Mouse (Mus musculus) forebrain, postnatal 0 days (tissue): ENCODE data around the gene Nrap. TPM values are rescaled to one million over a fixed set of nuclear protein-coding genes. Genes with fewer than 3 reads are reported as not detected.
A peak's percentile ranks its signal among the peaks of the same experiment; 100 is the strongest.

ENCODE experiments used
- ATAC-seq: fragments of 200-750 bp; cut with Nextera tagmentation; 2 replicates; pipeline ENCODE4 v1.8.0; 2017; ENCODE audit warnings: mild to moderate bottlenecking, moderate library complexity
- DNase-seq: peaks from one replicate; pipeline ENCODE4 v3.0.0-alpha.2; 2015
- H3K27ac ChIP-seq: fragments of 300-500 bp; sonication (generic); 2 replicates; pipeline ENCODE4 v1.5.1; 2014; ENCODE audit warnings: low read depth, mild to moderate bottlenecking, antibody characterized with exemption, low read length, moderate library complexity, mixed read lengths
- H3K27me3 ChIP-seq: fragments of 300-500 bp; sonication (generic); 2 replicates; pipeline ENCODE4 v1.6.1; 2014; ENCODE audit warnings: mild to moderate bottlenecking, low read length, mixed read lengths; ENCODE audit not compliant: insufficient read depth
- H3K36me3 ChIP-seq: fragments of 300-500 bp; sonication (generic); 2 replicates; pipeline ENCODE4 v1.6.1; 2014; ENCODE audit warnings: mild to moderate bottlenecking, moderate library complexity; ENCODE audit not compliant: insufficient read depth
- H3K4me1 ChIP-seq: fragments of 300-500 bp; sonication (generic); 2 replicates; pipeline ENCODE4 v1.6.1; 2014; ENCODE audit warnings: antibody characterized with exemption; ENCODE audit not compliant: insufficient read depth
- H3K4me2 ChIP-seq: fragments of 300-500 bp; sonication (generic); 2 replicates; pipeline ENCODE4 v1.6.1; 2014; ENCODE audit warnings: low read depth, mild to moderate bottlenecking, moderate library complexity
- H3K4me3 ChIP-seq: fragments of 300-500 bp; sonication (generic); 2 replicates; pipeline ENCODE4 v1.5.1; 2014; ENCODE audit warnings: low read depth, low read length, mixed read lengths
- H3K9ac ChIP-seq: fragments of 300-500 bp; sonication (generic); 2 replicates; pipeline ENCODE4 v1.6.1; 2014; ENCODE audit warnings: mild to moderate bottlenecking
- H3K9me3 ChIP-seq: fragments of 300-500 bp; sonication (generic); 2 replicates; pipeline ENCODE4 v1.6.1; 2016; ENCODE audit warnings: low read length
- CTCF ChIP-seq: sonication (generic); IDR thresholded peaks from 2 replicates; pipeline ENCODE4 v1.5.1; 2016; ENCODE audit warnings: antibody characterized with exemption, control low read depth, low read depth
- WGBS: fragments of 180-500 bp; shearing (Covaris S2); extraction: QIAGEN DNeasy Blood & Tissue Kit; methylation state at CpG from one replicate; pipeline ENCODE4 v1.1.7; 2014; 5-methylcytosine and 5-hydroxymethylcytosine counted together
- polyA plus RNA-seq: library from polyadenylated mRNA; unstranded; fragments of >200 nt; fragmentation: Nextera tagmentation; extraction: Ambion mirVana; gene quantifications from 2 replicates; pipeline ENCODE4 v1.2.1, GENCODE M21; 2015
- total RNA-seq: library from RNA; depleted of rRNA; stranded (reverse); fragments of >200 nt; gene quantifications from 2 replicates; pipeline ENCODE4 v1.2.3, GENCODE M21; 2014

The Nrap gene
- total and polyA plus RNA-seq, 2 experiments from 2014 or later, result 0.76 to 0.86 TPM

GRCm38 (mm10) chr19:56353689-56354088, 36.1 kb downstream of the Nrap start:
- no peaks in the 10 kb centered on the region for H3K9me3 ChIP-seq
- 89% methylated on average over 10 of the region's 10 CpGs for WGBS
- H3K4me2 ChIP-seq, result no peak overlapping the region
- H3K27me3 ChIP-seq, result no peaks in the 10 kb centered on the region
- H3K9ac ChIP-seq, result no peak overlapping the region
- no peaks in the 10 kb centered on the region for H3K4me1 ChIP-seq
- no peak overlapping the region for H3K27ac ChIP-seq
- no peaks in the 10 kb centered on the region for H3K36me3 ChIP-seq
- H3K4me3 ChIP-seq, result no peak overlapping the region
- TF ChIP-seq CTCF, result no peak
- DNase-seq (no peak), ATAC-seq (no peak)

DNA sequence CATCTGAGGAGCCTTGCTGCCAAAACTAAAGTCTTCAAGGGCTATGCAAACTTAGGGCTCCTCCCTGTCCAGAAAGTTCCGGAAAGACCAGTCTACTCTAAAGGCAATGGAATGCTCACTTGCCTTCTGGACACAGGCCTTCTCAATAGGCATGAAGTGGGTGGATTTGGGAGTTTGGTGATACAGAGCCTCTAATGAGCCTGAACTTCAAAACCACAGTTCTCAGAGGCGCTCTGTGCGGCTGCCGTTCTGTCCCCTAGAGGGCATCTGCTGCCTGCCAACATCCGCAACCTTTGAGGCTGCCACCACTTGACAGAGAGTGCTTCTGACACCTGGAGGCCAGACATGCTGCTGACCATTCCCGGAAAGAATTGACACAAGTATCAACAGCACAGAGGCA, 40.5 kb downstream of the Nrap start:
- Histone ChIP-seq H3K9me3 (no peaks in the 10 kb centered on the region), H3K4me1 (no peaks in the 10 kb centered on the region; the same call in 1 of the 2 replicates), H3K4me2 (no peak overlapping the region), H3K27me3 (no peaks in the 10 kb centered on the region), H3K36me3 (no peaks in the 10 kb centered on the region), H3K9ac (no peak overlapping the region), H3K27ac (no peak overlapping the region), H3K4me3 (no peak overlapping the region)
- ATAC-seq (no peak), DNase-seq (no peak)
- WGBS, result 38% methylated on average over 6 of the region's 6 CpGs
- TF ChIP-seq CTCF, result peak; percentile 47

GRCm38 (mm10) chr19:56346750-56347149, 43.1 kb downstream of the Nrap start:
- Histone ChIP-seq H3K4me3 (no peak overlapping the region), H3K9me3 (no peaks in the 10 kb centered on the region), H3K4me2 (peak overlapping the region; percentile 26; the same call in 1 of the 2 replicates), H3K27ac (no peak overlapping the region), H3K27me3 (no peaks in the 10 kb centered on the region), H3K9ac (no peak overlapping the region), H3K4me1 (peaks cover 7% of the 10 kb centered on the region), H3K36me3 (no peaks in the 10 kb centered on the region)
- no peak for DNase-seq
- 21% methylated on average over 13 of the region's 13 CpGs for WGBS
- ATAC-seq, result no peak
- no peak for TF ChIP-seq CTCF

- WGBS, result 68% methylated on average over 3 of the region's 3 CpGs
- TF ChIP-seq CTCF, result peak; percentile 66
Measured at GRCm38 (mm10) chr19:56346016-56346415, 43.8 kb downstream of the Nrap start.

DNA sequence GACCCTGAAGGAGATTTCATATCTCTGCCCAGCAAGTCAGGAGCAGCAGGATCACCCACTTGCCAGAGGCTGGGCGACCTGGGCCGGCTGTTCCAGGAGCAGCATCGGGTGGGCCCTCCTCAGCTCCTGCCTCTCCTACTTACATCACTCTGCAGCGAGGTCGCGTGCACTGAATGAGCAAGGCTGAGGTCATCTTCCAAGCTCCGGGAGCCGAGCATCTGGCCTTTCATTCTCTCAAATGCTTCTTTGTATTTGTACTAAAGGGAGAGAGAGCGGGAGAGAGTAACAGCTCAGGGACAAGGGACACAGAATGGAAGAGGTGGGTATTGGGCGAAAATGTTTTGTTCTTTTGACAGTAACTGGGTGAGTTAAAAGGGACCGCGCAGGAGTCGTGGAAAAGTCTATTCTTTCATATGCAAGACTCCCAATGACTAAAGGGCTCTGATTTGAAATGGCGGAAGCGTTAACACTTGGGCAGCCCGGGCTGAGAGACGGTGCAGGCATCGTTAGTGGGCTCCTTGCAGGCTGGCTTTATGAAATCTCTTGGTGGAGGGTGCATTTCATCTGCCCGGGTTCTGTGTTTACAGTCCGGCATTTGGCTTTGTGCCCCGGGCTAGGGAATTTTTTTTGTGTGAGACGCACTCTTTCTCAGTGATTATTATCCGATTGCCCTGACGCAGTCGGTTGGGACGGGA, 45.8 kb downstream of the Nrap start:
- peak; percentile 65 for ATAC-seq
- H3K27me3 ChIP-seq, result no peaks in the 10 kb centered on the region; the same call in 1 of the 2 replicates

More at GRCm38 (mm10) chr19:56346016-56346415, 43.8 kb downstream of the Nrap start:
- Histone ChIP-seq H3K9ac (no peak overlapping the region), H3K36me3 (no peaks in the 10 kb centered on the region), H3K27me3 (no peaks in the 10 kb centered on the region; the same call in 1 of the 2 replicates), H3K4me3 (no peak overlapping the region), H3K27ac (no peak overlapping the region), H3K4me2 (no peak overlapping the region), H3K9me3 (no peaks in the 10 kb centered on the region), H3K4me1 (peaks cover 7% of the 10 kb centered on the region)
- peak; percentile 40 for DNase-seq
- ATAC-seq, result no peak

DNA sequence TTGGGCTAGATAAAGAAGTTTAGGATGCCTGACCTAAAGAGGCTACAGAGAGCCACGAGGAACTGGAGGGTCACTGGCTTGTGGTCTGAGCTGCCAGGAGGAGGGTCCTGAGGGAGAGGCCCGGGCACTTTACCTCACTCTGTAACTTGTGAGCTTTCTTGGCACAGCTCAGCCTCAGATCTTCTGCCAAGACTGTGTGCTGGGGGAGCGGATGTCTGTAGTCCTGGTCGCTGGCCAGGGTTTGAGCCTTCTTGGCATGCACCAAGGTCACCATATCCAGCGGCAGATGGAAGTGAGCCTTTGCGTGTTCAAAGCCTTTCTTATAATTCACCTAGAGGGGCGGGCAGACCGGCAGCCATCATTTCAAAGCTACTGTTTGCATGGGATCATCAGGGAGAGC, 47.8 kb downstream of the Nrap start:
- Histone ChIP-seq H3K27ac (no peak overlapping the region), H3K4me1 (peaks cover 7% of the 10 kb centered on the region), H3K36me3 (no peaks in the 10 kb centered on the region), H3K27me3 (no peaks in the 10 kb centered on the region; the same call in 1 of the 2 replicates), H3K4me3 (no peak overlapping the region), H3K9ac (no peak overlapping the region), H3K9me3 (no peaks in the 10 kb centered on the region), H3K4me2 (no peak overlapping the region)
- DNase-seq, result peak; percentile 58
- no peak for TF ChIP-seq CTCF
- no peak; the same call in 1 of the 2 replicates for ATAC-seq
- 56% methylated on average over 8 of the region's 8 CpGs for WGBS

More for the DNA sequence above, 45.8 kb downstream of the Nrap start:
- no peak for TF ChIP-seq CTCF
- no peak for DNase-seq
- peak overlapping the region; percentile 35; the same call in 1 of the 2 replicates for H3K4me2 ChIP-seq
- 0 out of 2 replicates have a peak overlapping the region, but pooled peaks have one; percentile 4 for H3K27ac ChIP-seq
- H3K9ac ChIP-seq, result no peak overlapping the region
- WGBS, result 11% methylated on average over 26 of the region's 26 CpGs
- H3K36me3 ChIP-seq, result no peaks in the 10 kb centered on the region
- H3K4me3 ChIP-seq, result no peak overlapping the region
- no peaks in the 10 kb centered on the region for H3K9me3 ChIP-seq
- H3K4me1 ChIP-seq, result peaks cover 7% of the 10 kb centered on the region

GRCm38 (mm10) chr19:56336826-56337225, 53.0 kb downstream of the Nrap start:
- H3K9me3 ChIP-seq, result no peaks in the 10 kb centered on the region
- no peak for DNase-seq
- no peaks in the 10 kb centered on the region; the same call in 1 of the 2 replicates for H3K27me3 ChIP-seq
- no peak for ATAC-seq
- H3K4me3 ChIP-seq, result no peak overlapping the region
- WGBS, result 78% methylated on average over 12 of the region's 12 CpGs
- H3K27ac ChIP-seq, result no peak overlapping the region
- H3K4me2 ChIP-seq, result no peak overlapping the region
- no peaks in the 10 kb centered on the region for H3K36me3 ChIP-seq
- TF ChIP-seq CTCF, result no peak
- H3K9ac ChIP-seq, result no peak overlapping the region
- H3K4me1 ChIP-seq, result no peaks in the 10 kb centered on the region
